Mouse (Mus musculus): ENCODE data around the gene Trak1.
"Not testable (repeated sequence)": the region's sequence is repeated elsewhere in the genome, so short reads cannot be mapped to it uniquely, and the experiment has no call there.

Trak1 gene

GRCm38 (mm10) chr9:121419573-121419972 lies 122.3 kb downstream of the Trak1 start:
- in situ Hi-C loops (cut with MboI; ENCODE audit: low sequenced_read_pairs), result no loop called here

GRCm38 (mm10) chr9:121420817-121421216 lies 123.5 kb downstream of the Trak1 start:
- in situ Hi-C loops (cut with MboI; ENCODE audit: low sequenced_read_pairs), result no loop called here

GRCm38 (mm10) chr9:121422402-121422801 lies 125.1 kb downstream of the Trak1 start:
- in situ Hi-C loops (cut with MboI; ENCODE audit: low sequenced_read_pairs), result no loop called here

- in situ Hi-C loops (cut with MboI; ENCODE audit: low sequenced_read_pairs), result no loop called here
Observed at GRCm38 (mm10) chr9:121423621-121424020, 126.3 kb downstream of the Trak1 start.

- in situ Hi-C loops (cut with MboI; ENCODE audit: low sequenced_read_pairs), result no loop called here
Observed at GRCm38 (mm10) chr9:121424281-121425164, 127.2 kb downstream of the Trak1 start.

GRCm38 (mm10) chr9:121426451-121426850 lies 129.1 kb downstream of the Trak1 start:
- in situ Hi-C loops (cut with MboI; ENCODE audit: low sequenced_read_pairs), result no loop called here

GRCm38 (mm10) chr9:121426902-121427301 lies 129.6 kb downstream of the Trak1 start:
- in situ Hi-C loops (cut with MboI; ENCODE audit: low sequenced_read_pairs), result no loop called here

- in situ Hi-C loops (cut with MboI; ENCODE audit: low sequenced_read_pairs), result no loop called here
Observed at GRCm38 (mm10) chr9:121429592-121429991, 132.3 kb downstream of the Trak1 start.

GRCm38 (mm10) chr9:121430379-121430778 lies 133.1 kb downstream of the Trak1 start:
- in situ Hi-C loops (cut with MboI; ENCODE audit: low sequenced_read_pairs), result no loop called here

- in situ Hi-C loops (cut with MboI; ENCODE audit: low sequenced_read_pairs), result no loop called here
Observed at GRCm38 (mm10) chr9:121433745-121434528, 136.6 kb downstream of the Trak1 start.

GRCm38 (mm10) chr9:121435332-121435956 lies 138.1 kb downstream of the Trak1 start:
- in situ Hi-C loops (cut with MboI; ENCODE audit: low sequenced_read_pairs), result no loop called here

- in situ Hi-C loops (cut with MboI; ENCODE audit: low sequenced_read_pairs), result no loop called here
Observed at GRCm38 (mm10) chr9:121436501-121436900, 139.2 kb downstream of the Trak1 start.

- in situ Hi-C loops (cut with MboI; ENCODE audit: low sequenced_read_pairs), result no loop called here
Observed at GRCm38 (mm10) chr9:121442145-121442544, 144.8 kb downstream of the Trak1 start.

GRCm38 (mm10) chr9:121443696-121444366 lies 146.5 kb downstream of the Trak1 start:
- in situ Hi-C loops (cut with MboI; ENCODE audit: low sequenced_read_pairs), result no loop called here

- in situ Hi-C loops (cut with MboI; ENCODE audit: low sequenced_read_pairs), result no loop called here
Observed at GRCm38 (mm10) chr9:121444367-121444707, 147.0 kb downstream of the Trak1 start.

- in situ Hi-C loops (cut with MboI; ENCODE audit: low sequenced_read_pairs), result no loop called here
Observed at GRCm38 (mm10) chr9:121445364-121445763, 148.1 kb downstream of the Trak1 start.

- in situ Hi-C loops (cut with MboI; ENCODE audit: low sequenced_read_pairs), result no loop called here
Observed at GRCm38 (mm10) chr9:121446431-121446831, 149.1 kb downstream of the Trak1 start.

- in situ Hi-C loops (cut with MboI; ENCODE audit: low sequenced_read_pairs), result not testable (repeated sequence)
Observed at GRCm38 (mm10) chr9:121452342-121452942, 155.1 kb downstream of the Trak1 start.

GRCm38 (mm10) chr9:121454891-121455290 lies 157.6 kb downstream of the Trak1 start:
- in situ Hi-C loops (cut with MboI; ENCODE audit: low sequenced_read_pairs), result no loop called here

- in situ Hi-C loops (cut with MboI; ENCODE audit: low sequenced_read_pairs), result no loop called here
Observed at GRCm38 (mm10) chr9:121456739-121457515, 159.6 kb downstream of the Trak1 start.
